8 mouse cellular contexts compared by ENCODE assay signal in the genomic region with DNA sequence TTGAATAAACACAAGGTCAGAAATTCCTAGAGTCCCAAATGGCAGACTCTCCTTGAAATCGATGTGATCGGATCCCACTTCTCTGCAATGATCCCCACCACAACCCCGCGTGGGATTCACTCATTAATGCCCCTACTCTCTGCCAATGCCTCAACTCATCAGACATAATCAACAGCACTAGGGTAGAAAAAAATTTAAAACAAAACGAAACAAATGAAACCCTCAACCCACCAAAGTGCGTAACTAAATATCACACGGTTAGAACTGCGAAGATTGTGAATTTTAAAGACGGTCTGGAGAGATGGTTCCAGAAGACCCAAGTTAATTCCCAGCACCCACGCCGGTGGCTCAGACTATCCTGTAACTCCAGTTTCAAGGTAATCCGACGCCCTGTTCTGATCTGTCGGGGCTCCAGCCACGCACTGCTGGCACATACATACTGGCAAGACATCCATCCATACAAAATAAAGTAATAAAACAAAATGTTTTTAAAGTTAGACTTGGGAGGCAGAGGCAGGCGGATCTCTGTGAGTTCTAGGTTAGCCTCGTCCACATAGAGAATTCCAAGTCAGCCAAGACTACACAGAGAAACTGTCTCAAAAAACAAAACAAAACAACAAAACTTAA. TPM values are rescaled to one million over a fixed set of nuclear protein-coding genes. Genes with fewer than 3 reads are reported as not detected.
A peak's percentile ranks its signal among the peaks of the same experiment; 100 is the strongest.
DNase-seq lines count a peak whose midpoint lies in the region; ATAC-seq lines count a peak whose summit lies in the region.

No protein-coding gene starts in this region.

- no peaks in the 10 kb centered on the region for H3K9me3 ChIP-seq in heart, embryonic 14.5 days (ENCODE audit: control insufficient read depth, low read length)
- H3K9me3 ChIP-seq in heart, embryonic 16.5 days (replicated peaks; ENCODE audit: control insufficient read depth, low read length) = no peaks in the 10 kb centered on the region

- H3K27me3 ChIP-seq in heart, embryonic 14.5 days (ENCODE audit: control insufficient read depth, insufficient read depth, low read length) = no peaks in the 10 kb centered on the region
- H3K27me3 ChIP-seq in heart, embryonic 16.5 days (ENCODE audit: control insufficient read depth, insufficient read depth, low read length) = 0 out of 2 replicates have a peak, but pooled peaks cover 2% of the 10 kb centered on the region

- peak overlapping the region; percentile 73 for H3K4me2 ChIP-seq in heart, embryonic 14.5 days (ENCODE audit: low read length)
- peak overlapping the region; percentile 80 for H3K4me2 ChIP-seq in heart, embryonic 16.5 days (ENCODE audit: low read depth, low read length)

- no peak for DNase-seq in heart, adult 9 months (ENCODE audit: low spot score in 2 of 2)
- DNase-seq in MEL-GATA-1-ER (ENCODE audit: extremely low read depth, low read depth) = peak; percentile 17
- DNase-seq in adrenal gland, adult 8-10 months = no peak
- no peak for DNase-seq in natural killer cell, adult 2 months (ENCODE audit: low spot score in 2 of 2)
- DNase-seq in frontal cortex, postnatal 10 days (ENCODE audit: low spot score in 2 of 2) = no peak

- H3K36me3 ChIP-seq in heart, embryonic 14.5 days (ENCODE audit: control insufficient read depth, insufficient read depth, low read length) = peaks cover 9% of the 10 kb centered on the region
- peaks cover 6% of the 10 kb centered on the region for H3K36me3 ChIP-seq in heart, embryonic 16.5 days (ENCODE audit: control insufficient read depth, insufficient read depth)
- peaks cover 8% of the 10 kb centered on the region for H3K36me3 ChIP-seq in macrophage (ENCODE audit: inconsistent target)

- H3K79me2 ChIP-seq in macrophage (ENCODE audit: inconsistent target) = peaks cover 57% of the 10 kb centered on the region

- H3K9ac ChIP-seq in heart, embryonic 14.5 days (ENCODE audit: low read length) = peak overlapping the region; percentile 88
- peak overlapping the region; percentile 99 for H3K9ac ChIP-seq in heart, embryonic 16.5 days (ENCODE audit: low read length)

- WGBS in heart, embryonic 14.5 days = 69% methylated on average over 17 of the region's 17 CpGs
- WGBS in heart, embryonic 16.5 days = 56% methylated on average over 17 of the region's 17 CpGs
- 75% methylated on average over 17 of the region's 17 CpGs for WGBS in macrophage (ENCODE audit: missing documents)

- H3K4me3 ChIP-seq in heart, embryonic 14.5 days (ENCODE audit: control insufficient read depth in 1 of 2, insufficient read depth in 1 of 2, low read depth in 1 of 2, low read length in 2 of 2) = peak overlapping the region; percentile 62 to 88
- H3K4me3 ChIP-seq in heart, embryonic 16.5 days (ENCODE audit: low read length) = peak overlapping the region; percentile 98
- H3K4me3 ChIP-seq in macrophage (ENCODE audit: inconsistent target) = peak overlapping the region; percentile 92

- no peak for ATAC-seq in heart, embryonic 14.5 days (ENCODE audit: insufficient number of reproducible peaks, insufficient read depth, low FRiP score, low read depth)
- ATAC-seq in heart, embryonic 16.5 days (replicated peaks; ENCODE audit: extremely low read depth, insufficient read depth, low FRiP score) = no peak

- H3K4me1 ChIP-seq in heart, embryonic 14.5 days (ENCODE audit: control insufficient read depth in 2 of 2, insufficient read depth in 2 of 2, low read length in 2 of 2) = peaks cover 0 to 9% of the 10 kb centered on the region in 2 experiments; a peak in 3 of 4 replicates
- 0 out of 2 replicates have a peak, but pooled peaks cover 6% of the 10 kb centered on the region for H3K4me1 ChIP-seq in heart, embryonic 16.5 days (ENCODE audit: control insufficient read depth, insufficient read depth, low read length)

- H3K27ac ChIP-seq in heart, embryonic 14.5 days (replicated peaks in 1 of 2; ENCODE audit: control insufficient read depth in 1 of 2, insufficient read depth in 1 of 2, low read depth in 2 of 2, low read length in 2 of 2) = peak overlapping the region in 1 of 2 experiments; percentile 30; a peak in 1 of 4 replicates
- no peak overlapping the region for H3K27ac ChIP-seq in heart, embryonic 16.5 days (ENCODE audit: low read length)
- peak overlapping the region; percentile 67 for H3K27ac ChIP-seq in macrophage

RNA-seq across cellular contexts. Expression of a gene that starts 0.8 kb away (rescaled TPM):
- 25.7 and 26.0 TPM in 2 replicates for polyA plus RNA-seq in heart, embryonic 14.5 days (2014; fragmentation: Nextera tagmentation; extraction: Ambion mirVana)
- polyA plus RNA-seq in heart, embryonic 16.5 days (2015; fragmentation: Nextera tagmentation; extraction: Ambion mirVana) = 23.4 and 23.5 TPM in 2 replicates
- total RNA-seq in macrophage (2018; cell fraction: chromatin; rRNA removed) = 10 to 100 TPM in 25 of 26 experiments, 1 to 10 TPM in 1; 9.7 to 79.2 (median 47.4) TPM
- total RNA-seq in macrophage (2018; cell fraction: cytosol; rRNA removed) = 10 to 100 TPM in 23 of 26 experiments, 1 to 10 TPM in 3; 8.6 to 27.1 (median 20.3) TPM
- 10 to 100 TPM; 14.1 to 68.4 (median 42.7) TPM for total RNA-seq in macrophage (2018; cell fraction: nucleus; rRNA removed)
- 15.0 to 17.2 TPM (median 16.4 TPM) in 3 replicates for polyA plus RNA-seq in macrophage (2018)
- 10 to 100 TPM; 33.7 to 45.9 (median 39.8) TPM for total RNA-seq in adrenal gland, adult 8-10 months (2022)
